Mouse (Mus musculus) heart, embryonic 16.5 days (tissue): ENCODE measurements around the gene Lrrc45. TPM values are rescaled to one million over a fixed set of nuclear protein-coding genes. Genes with fewer than 3 reads are reported as not detected.
"Not testable (repeated sequence)": the region's sequence is repeated elsewhere in the genome, so short reads cannot be mapped to it uniquely, and the experiment has no call there.

Experiments used
- ATAC-seq: fragments of 200-750 bp; cut with Nextera tagmentation; replicated peaks from 2 replicates; pipeline ENCODE4 v1.8.0; 2017; ENCODE audit warnings: moderate number of reproducible peaks; ENCODE audit not compliant: insufficient read depth, low FRiP score; ENCODE audit errors: extremely low read depth
- H3K27ac ChIP-seq: fragments of 300-500 bp; sonication (generic); 2 replicates; pipeline ENCODE4 v1.5.1; 2014; ENCODE audit warnings: mild to moderate bottlenecking, low read length, control low read depth, moderate library complexity
- H3K27me3 ChIP-seq: fragments of 300-500 bp; sonication (generic); 2 replicates; pipeline ENCODE4 v1.6.1; 2014; ENCODE audit warnings: low read length, mixed read lengths; ENCODE audit not compliant: control insufficient read depth, insufficient read depth
- H3K36me3 ChIP-seq: fragments of 300-500 bp; sonication (generic); 2 replicates; pipeline ENCODE4 v1.6.1; 2014; ENCODE audit not compliant: control insufficient read depth, insufficient read depth
- H3K4me1 ChIP-seq: fragments of 300-500 bp; sonication (generic); 2 replicates; pipeline ENCODE4 v1.6.1; 2014; ENCODE audit warnings: low read length, mixed read lengths; ENCODE audit not compliant: control insufficient read depth, insufficient read depth
- H3K4me2 ChIP-seq: fragments of 300-500 bp; sonication (generic); 2 replicates; pipeline ENCODE4 v1.6.1; 2014; ENCODE audit warnings: low read depth, mild to moderate bottlenecking, control low read depth, low read length
- H3K4me3 ChIP-seq: fragments of 300-500 bp; sonication (generic); 2 replicates; pipeline ENCODE4 v1.5.1; 2014; ENCODE audit warnings: mild to moderate bottlenecking, control low read depth, low read length
- H3K9ac ChIP-seq: fragments of 300-500 bp; sonication (generic); 2 replicates; pipeline ENCODE4 v1.6.1; 2014; ENCODE audit warnings: low read length, control low read depth
- H3K9me3 ChIP-seq: fragments of 300-500 bp; sonication (generic); replicated peaks from 2 replicates; pipeline ENCODE4 v1.6.1; 2016; ENCODE audit warnings: low read length; ENCODE audit not compliant: control insufficient read depth
- WGBS: fragments of 180-500 bp; shearing (Covaris S2); extraction: QIAGEN DNeasy Blood & Tissue Kit; methylation state at CpG from one replicate; pipeline ENCODE4 v1.1.7; 2014; 5-methylcytosine and 5-hydroxymethylcytosine counted together
- polyA plus RNA-seq: library from polyadenylated mRNA; unstranded; fragments of >200 nt; fragmentation: Nextera tagmentation; extraction: Ambion mirVana; gene quantifications from 2 replicates; pipeline ENCODE4 v1.2.1, GENCODE M21; 2015

The Lrrc45 gene
- polyA plus RNA-seq, 1 experiment from 2014 or later, result 34.1 TPM

GRCm38 (mm10) chr11:120747974-120748373 is 34.2 kb downstream of the Lrrc45 start:
- Histone ChIP-seq H3K4me1 (no peaks in the 10 kb centered on the region), H3K4me2 (no peak overlapping the region), H3K27me3 (no peaks in the 10 kb centered on the region), H3K36me3 (no peaks in the 10 kb centered on the region), H3K9ac (no peak overlapping the region), H3K4me3 (no peak overlapping the region), H3K27ac (no peak overlapping the region), H3K9me3 (no peaks in the 10 kb centered on the region)
- 77% methylated on average over 4 of the region's 4 CpGs for WGBS
- no peak for ATAC-seq

GRCm38 (mm10) chr11:120749430-120749829 is 35.7 kb downstream of the Lrrc45 start:
- no peak overlapping the region for H3K4me3 ChIP-seq
- no peak overlapping the region for H3K27ac ChIP-seq
- no peaks in the 10 kb centered on the region for H3K36me3 ChIP-seq
- H3K9me3 ChIP-seq, result no peaks in the 10 kb centered on the region
- no peaks in the 10 kb centered on the region for H3K27me3 ChIP-seq
- H3K9ac ChIP-seq, result no peak overlapping the region
- no peak overlapping the region for H3K4me2 ChIP-seq
- no peak for ATAC-seq
- no peaks in the 10 kb centered on the region for H3K4me1 ChIP-seq
- 47% methylated on average over 8 of the region's 8 CpGs for WGBS

- H3K27ac ChIP-seq, result no peak overlapping the region
- no peaks in the 10 kb centered on the region for H3K4me1 ChIP-seq
- ATAC-seq, result no peak
- no peaks in the 10 kb centered on the region for H3K9me3 ChIP-seq
- no peaks in the 10 kb centered on the region for H3K36me3 ChIP-seq
- 58% methylated on average over 4 of the region's 4 CpGs for WGBS
- no peak overlapping the region for H3K9ac ChIP-seq
- H3K27me3 ChIP-seq, result no peaks in the 10 kb centered on the region
- no peak overlapping the region for H3K4me3 ChIP-seq
- no peak overlapping the region for H3K4me2 ChIP-seq
Measured at GRCm38 (mm10) chr11:120751606-120752005, 37.9 kb downstream of the Lrrc45 start.

- H3K27ac ChIP-seq, result no peak overlapping the region
- no peak for ATAC-seq
- H3K9ac ChIP-seq, result no peak overlapping the region
- H3K36me3 ChIP-seq, result no peaks in the 10 kb centered on the region
- no peak overlapping the region for H3K4me2 ChIP-seq
- H3K4me1 ChIP-seq, result peaks cover 6% of the 10 kb centered on the region
- H3K4me3 ChIP-seq, result no peak overlapping the region
- H3K9me3 ChIP-seq, result peaks cover 25% of the 10 kb centered on the region
- no peaks in the 10 kb centered on the region for H3K27me3 ChIP-seq
- 74% methylated on average over 9 of the region's 9 CpGs for WGBS
Measured at GRCm38 (mm10) chr11:120760236-120760635, 46.5 kb downstream of the Lrrc45 start.

GRCm38 (mm10) chr11:120761811-120762671 is 48.3 kb downstream of the Lrrc45 start:
- Histone ChIP-seq H3K4me1 (peaks cover 6% of the 10 kb centered on the region), H3K9me3 (peaks cover 22% of the 10 kb centered on the region), H3K9ac (peak overlapping the region; percentile 62), H3K27ac (no peak overlapping the region), H3K36me3 (no peaks in the 10 kb centered on the region), H3K4me3 (0 out of 2 replicates have a peak overlapping the region, but pooled peaks have one; percentile 6), H3K4me2 (peak overlapping the region; percentile 49), H3K27me3 (0 out of 2 replicates have a peak, but pooled peaks cover 5% of the 10 kb centered on the region)
- WGBS, result 49% methylated on average over 14 of the region's 14 CpGs
- ATAC-seq, result peak; percentile 56; the same call in 1 of the 2 replicates

GRCm38 (mm10) chr11:120762672-120763041 is 48.9 kb downstream of the Lrrc45 start, which contains the start of gene Hmga1b:
Hmga1b (plus strand) TSS chr11:120762794.
- H3K27me3 ChIP-seq, H3K4me1 ChIP-seq, H3K36me3 ChIP-seq, H3K27ac ChIP-seq: not testable (repeated sequence)
- Histone ChIP-seq H3K9ac (peak within 1 kb of the TSS; percentile 62), H3K4me3 (peak within 1 kb of the TSS; percentile 6; the same call in 1 of the 2 replicates), H3K4me2 (peak within 1 kb of the TSS; percentile 49), H3K9me3 (peaks cover 20% of the 10 kb centered on the region)
- WGBS, result 10% methylated on average over 14 of the region's 14 CpGs
- ATAC-seq, result peak; percentile 49; the same call in 1 of the 2 replicates

- Histone ChIP-seq H3K4me2 (peak overlapping the region; percentile 49), H3K9me3 (peaks cover 13% of the 10 kb centered on the region)
- not testable (repeated sequence) for ATAC-seq, H3K36me3 ChIP-seq, H3K4me1 ChIP-seq, H3K9ac ChIP-seq, H3K4me3 ChIP-seq, H3K27ac ChIP-seq, H3K27me3 ChIP-seq
- WGBS, result 17% methylated on average over 1 of the region's 23 CpGs
Measured at GRCm38 (mm10) chr11:120763121-120763999, 49.6 kb downstream of the Lrrc45 start.

GRCm38 (mm10) chr11:120767023-120767422 is 53.3 kb downstream of the Lrrc45 start:
- not testable (repeated sequence) for H3K9me3 ChIP-seq, H3K4me3 ChIP-seq, ATAC-seq, H3K27ac ChIP-seq, H3K4me2 ChIP-seq, H3K4me1 ChIP-seq, H3K27me3 ChIP-seq, H3K36me3 ChIP-seq, H3K9ac ChIP-seq
- 40% methylated on average over 3 of the region's 7 CpGs for WGBS
